Mouse (Mus musculus) neural tube, embryonic 11.5 days (tissue): ENCODE measurements around the gene Uggt1. TPM values are rescaled to one million over a fixed set of nuclear protein-coding genes. Genes with fewer than 3 reads are reported as not detected.
A peak's percentile ranks its signal among the peaks of the same experiment; 100 is the strongest.

Experiments
- microRNA-seq: library from miRNA; unstranded; fragments of <30 nt; microRNA quantifications from one replicate; pipeline ENCODE4, GENCODE M21; 2016
- polyA plus RNA-seq: library from polyadenylated mRNA; unstranded; fragments of >200 nt; fragmentation: Nextera tagmentation; extraction: Ambion mirVana; gene quantifications from 2 replicates; pipeline ENCODE4 v1.2.1, GENCODE M21; 2014

The Uggt1 gene
- polyA plus RNA-seq, 1 experiment from 2014 or later = 82.3 TPM

Small RNAs within 50 kb of the gene (microRNA-seq; reads per million reads assigned to microRNA genes)
- gene Mir6897 = 3.9 reads per million, percentile 9 among the genes with 10 or more reads in this experiment

Other genes with a start within 250 kb of the Uggt1 start
- gene Hs6st1, start 176.3 kb downstream of the Uggt1 start, polyA plus RNA-seq = 25.2 and 27.7 TPM in 2 replicates
- 0.62 and 0.70 TPM in 2 replicates for gene Neurl3, start 30.0 kb upstream of the Uggt1 start, polyA plus RNA-seq
- 2.3 and 3.1 TPM in 2 replicates for gene Arid5a, start 63.0 kb upstream of the Uggt1 start, polyA plus RNA-seq
- 35.6 and 38.1 TPM in 2 replicates for gene Kansl3, start 124.5 kb upstream of the Uggt1 start, polyA plus RNA-seq
- 1.4 and 1.5 TPM in 2 replicates for gene Fer1l5, start 127.6 kb upstream of the Uggt1 start, polyA plus RNA-seq
- gene Lman2l, start 200.6 kb upstream of the Uggt1 start, polyA plus RNA-seq = 35.1 and 38.2 TPM in 2 replicates
- gene Cnnm4, start 226.9 kb upstream of the Uggt1 start, polyA plus RNA-seq = 12.4 and 14.0 TPM in 2 replicates